Mouse (Mus musculus) brain, embryonic 14.5 days (tissue): ENCODE results near the gene Glce.

Source experiments
- CTCF ChIP-seq: fragments of 200-500 bp; IDR thresholded peaks from 2 replicates; pipeline ENCODE4 v1.5.1; 2012; ENCODE audit warnings: inconsistent platforms, mild to moderate bottlenecking, moderate library complexity, borderline replicate concordance; ENCODE audit not compliant: insufficient read depth, insufficient read length; ENCODE audit errors: extremely low read depth
- POLR2A ChIP-seq: fragments of 200-500 bp; IDR thresholded peaks from 2 replicates; pipeline ENCODE4 v1.6.1; 2012; ENCODE audit warnings: mild to moderate bottlenecking, inconsistent platforms, borderline replicate concordance; ENCODE audit not compliant: poor library complexity, insufficient read depth, insufficient read length, severe bottlenecking; ENCODE audit errors: extremely low read depth

DNA sequence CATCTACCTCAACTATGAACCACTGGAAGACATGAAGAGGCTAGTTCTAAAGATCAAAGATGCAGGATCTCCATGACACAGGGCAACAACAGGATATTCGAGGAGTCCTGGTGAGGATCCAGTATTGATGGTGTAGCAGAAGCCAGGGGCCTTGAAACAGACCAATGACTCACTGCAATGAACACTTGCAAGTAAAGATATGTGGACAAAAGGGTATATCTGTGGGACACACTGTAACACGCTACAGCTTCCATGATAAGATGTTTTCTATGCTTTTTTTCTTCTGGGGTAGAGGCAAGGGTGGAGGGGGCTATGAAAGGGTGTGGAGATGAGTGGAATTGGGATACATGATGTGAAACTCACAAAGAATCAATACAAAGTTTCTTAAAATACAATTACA, 36.9 kb downstream of the Glce start:
- TF ChIP-seq CTCF (no peak), POLR2A (no peak)
